Mouse (Mus musculus) CD4-positive helper T cell, adult 2 months (primary cell): ENCODE results near the gene Trpm5.

ENCODE experiments used
- DNase-seq: peaks from one replicate; pipeline ENCODE4 v3.0.0-alpha.2; 2012; ENCODE audit warnings: low read depth, missing footprints, low spot score

The Trpm5 gene

GRCm38 (mm10) chr7:143106062-143106461 lies 11.6 kb upstream of the Trpm5 start, which contains the start of gene Kcnq1:
Gene Kcnq1 (plus strand): TSS chr7:143106362.
- no peak for DNase-seq

- no peak for DNase-seq
These were observed 10.9 kb upstream of the Trpm5 start for GRCm38 (mm10) chr7:143105258-143105897.

- no peak for DNase-seq
These were observed 6.3 kb upstream of the Trpm5 start for GRCm38 (mm10) chr7:143100759-143101158.

- DNase-seq, result no peak
These were observed 1.1 kb upstream of the Trpm5 start for GRCm38 (mm10) chr7:143095554-143095907.

GRCm38 (mm10) chr7:143093847-143094246 lies 595 bp downstream of the Trpm5 start:
- DNase-seq, result no peak

GRCm38 (mm10) chr7:143087070-143087579 lies 7.3 kb downstream of the Trpm5 start:
- no peak for DNase-seq

- DNase-seq, result peak; percentile 54
These were observed 8.1 kb downstream of the Trpm5 start for GRCm38 (mm10) chr7:143086366-143086765.

GRCm38 (mm10) chr7:143083708-143084107 lies 10.7 kb downstream of the Trpm5 start:
- no peak for DNase-seq

GRCm38 (mm10) chr7:143082024-143082423 lies 12.4 kb downstream of the Trpm5 start:
- no peak for DNase-seq

- no peak for DNase-seq
These were observed 17.1 kb downstream of the Trpm5 start for GRCm38 (mm10) chr7:143077351-143077750.

- no peak for DNase-seq
These were observed 19.0 kb downstream of the Trpm5 start for GRCm38 (mm10) chr7:143075394-143075793.

GRCm38 (mm10) chr7:143073086-143073485 lies 21.4 kb downstream of the Trpm5 start:
- peak; percentile 46 for DNase-seq

GRCm38 (mm10) chr7:143072605-143073004 lies 21.8 kb downstream of the Trpm5 start:
- DNase-seq, result no peak

GRCm38 (mm10) chr7:143070506-143071070 lies 23.9 kb downstream of the Trpm5 start:
- DNase-seq, result no peak

GRCm38 (mm10) chr7:143069751-143070400 lies 24.6 kb downstream of the Trpm5 start:
- no peak for DNase-seq

GRCm38 (mm10) chr7:143068882-143069591 lies 25.4 kb downstream of the Trpm5 start, which contains the start of gene Tssc4:
Gene Tssc4 (plus strand): TSS chr7:143069249.
- peak; percentile 99 for DNase-seq

- DNase-seq, result no peak
These were observed 26.0 kb downstream of the Trpm5 start for GRCm38 (mm10) chr7:143068316-143068881.

- no peak for DNase-seq
These were observed 26.5 kb downstream of the Trpm5 start for GRCm38 (mm10) chr7:143067897-143068296.

GRCm38 (mm10) chr7:143067469-143067868 lies 27.0 kb downstream of the Trpm5 start:
- DNase-seq, result no peak

- DNase-seq, result no peak
These were observed 28.8 kb downstream of the Trpm5 start for GRCm38 (mm10) chr7:143065692-143066091.

- no peak for DNase-seq
These were observed 30.2 kb downstream of the Trpm5 start for GRCm38 (mm10) chr7:143064226-143064625.

GRCm38 (mm10) chr7:143062704-143063103 lies 31.7 kb downstream of the Trpm5 start:
- no peak for DNase-seq
